Mouse (Mus musculus) spleen, adult 2 months (tissue): ENCODE results near the gene Mlh3.

Experiments used
- CTCF ChIP-seq: fragments of 200-500 bp; IDR thresholded peaks from 2 replicates; pipeline ENCODE4 v1.5.1; 2011; ENCODE audit warnings: mild to moderate bottlenecking, inconsistent platforms; ENCODE audit not compliant: insufficient read depth, insufficient read length, insufficient replicate concordance; ENCODE audit errors: extremely low read depth
- POLR2A ChIP-seq: fragments of 200-500 bp; IDR thresholded peaks from 2 replicates; pipeline ENCODE4 v1.6.1; 2011; ENCODE audit warnings: low read depth, low read length, inconsistent platforms

GRCm38 (mm10) chr12:85215031-85215430, 55.4 kb downstream of the Mlh3 start:
- TF ChIP-seq POLR2A: no peak
- no peak for TF ChIP-seq CTCF
